Mouse (Mus musculus): ENCODE data around the gene Bard1.

The Bard1 gene

GRCm38 (mm10) chr1:71052252-71052651, 50.7 kb downstream of the Bard1 start:
- no peak for DNase-seq (ENCODE audit: low read depth)

- no peak for DNase-seq (ENCODE audit: low read depth)
These were observed 57.8 kb downstream of the Bard1 start for GRCm38 (mm10) chr1:71045141-71045540.

GRCm38 (mm10) chr1:71043951-71044350, 59.0 kb downstream of the Bard1 start:
- DNase-seq (ENCODE audit: low read depth) = no peak

- no peak for DNase-seq (ENCODE audit: low read depth)
These were observed 65.9 kb downstream of the Bard1 start for GRCm38 (mm10) chr1:71036999-71037398.

GRCm38 (mm10) chr1:71035565-71035964, 67.4 kb downstream of the Bard1 start:
- no peak for DNase-seq (ENCODE audit: low read depth)

GRCm38 (mm10) chr1:71022766-71023165, 80.2 kb downstream of the Bard1 start:
- DNase-seq (ENCODE audit: low read depth) = no peak

GRCm38 (mm10) chr1:71014345-71014744, 88.6 kb downstream of the Bard1 start:
- no peak for DNase-seq (ENCODE audit: low read depth)

- no peak for DNase-seq (ENCODE audit: low read depth)
These were observed 96.9 kb downstream of the Bard1 start for GRCm38 (mm10) chr1:71005998-71006397.

GRCm38 (mm10) chr1:71004177-71004576, 98.8 kb downstream of the Bard1 start:
- DNase-seq (ENCODE audit: low read depth) = no peak

- no peak for DNase-seq (ENCODE audit: low read depth)
These were observed 99.2 kb downstream of the Bard1 start for GRCm38 (mm10) chr1:71003741-71004140.

- no peak for DNase-seq (ENCODE audit: low read depth)
These were observed 105.5 kb downstream of the Bard1 start for GRCm38 (mm10) chr1:70997377-70997993.

- no peak for DNase-seq (ENCODE audit: low read depth)
These were observed 106.2 kb downstream of the Bard1 start for GRCm38 (mm10) chr1:70996766-70997165.

All from c-Kit-positive CD71-negative TER-119-negative erythroid progenitor cells, embryonic 14.5 days (primary cell).